Mouse (Mus musculus) G1E (cell line): ENCODE results near the gene Itpr3. TPM values are rescaled to one million over a fixed set of nuclear protein-coding genes. Genes with fewer than 3 reads are reported as not detected.

Experiments
- ATAC-seq: 2 replicates; pipeline ENCODE4 v1.8.0; 2016; ENCODE audit warnings: mild to moderate bottlenecking; ENCODE audit not compliant: insufficient number of reproducible peaks, poor library complexity, low FRiP score, severe bottlenecking; ENCODE audit errors: extremely low read depth
- DNase-seq: peaks from one replicate; pipeline ENCODE4 v3.0.0; 2012; ENCODE audit warnings: low spot score
- H3K27me3 ChIP-seq: 2 replicates; pipeline ENCODE4 v1.6.1; 2012; ENCODE audit warnings: mild to moderate bottlenecking, low read length, inconsistent platforms; ENCODE audit not compliant: insufficient read depth
- H3K36me3 ChIP-seq: replicated peaks from 2 replicates; pipeline ENCODE3; 2012; ENCODE audit warnings: mild to moderate bottlenecking, inconsistent platforms
- H3K4me1 ChIP-seq: 2 replicates; pipeline ENCODE4 v1.6.1; 2012; ENCODE audit warnings: low read depth, low read length, inconsistent platforms, mixed read lengths; ENCODE audit not compliant: insufficient read depth
- H3K4me3 ChIP-seq: 2 replicates; pipeline ENCODE4 v1.5.1; 2012; ENCODE audit warnings: low read depth, mild to moderate bottlenecking, inconsistent platforms, low read length, moderate library complexity, mixed read lengths
- H3K9me3 ChIP-seq: replicated peaks from 2 replicates; pipeline ENCODE4 v1.6.1; 2012; ENCODE audit warnings: inconsistent platforms
- CTCF ChIP-seq: IDR thresholded peaks from 2 replicates; pipeline ENCODE4 v1.5.1; 2012; ENCODE audit warnings: low read depth, low read length, inconsistent platforms, mixed read lengths
- GATA1 ChIP-seq: IDR thresholded peaks from 2 replicates; pipeline ENCODE4 v1.6.1; 2012; ENCODE audit warnings: borderline replicate concordance, low read length, inconsistent platforms, mixed read lengths
- GATA2 ChIP-seq: IDR thresholded peaks from 2 replicates; pipeline ENCODE4 v1.6.1; 2012; ENCODE audit warnings: low read depth, low read length, inconsistent platforms, borderline replicate concordance
- POLR2AphosphoS5 ChIP-seq: IDR thresholded peaks from 2 replicates; pipeline ENCODE4 v1.6.1; 2012; ENCODE audit warnings: low read depth, low read length, inconsistent platforms; ENCODE audit not compliant: insufficient replicate concordance
- TAL1 ChIP-seq: conservative IDR thresholded peaks from 2 replicates; pipeline ENCODE4 v1.6.1; 2012; ENCODE audit warnings: low read depth, low read length, inconsistent platforms, mixed read lengths
- polyA plus RNA-seq: library from polyadenylated mRNA; stranded (reverse); fragments of >175 nt; gene quantifications from 2 replicates; pipeline ENCODE4 v1.2.3, GENCODE M21; 2012
- total RNA-seq, 2 experiments: library from RNA; stranded (forward) in 1 of 2; stranded (reverse) in 1 of 2; fragments of 200-1000 nt in 1 of 2; fragments of >200 nt in 1 of 2; fragmentation: Nextera tagmentation in 1 of 2; gene quantifications; 2 replicates each; pipeline ENCODE4 v1.2.3; 2014 to 2017

Gene Itpr3
- total and polyA plus RNA-seq, 3 experiments = 3.2 to 6.9 (median 4.9) TPM

DNA sequence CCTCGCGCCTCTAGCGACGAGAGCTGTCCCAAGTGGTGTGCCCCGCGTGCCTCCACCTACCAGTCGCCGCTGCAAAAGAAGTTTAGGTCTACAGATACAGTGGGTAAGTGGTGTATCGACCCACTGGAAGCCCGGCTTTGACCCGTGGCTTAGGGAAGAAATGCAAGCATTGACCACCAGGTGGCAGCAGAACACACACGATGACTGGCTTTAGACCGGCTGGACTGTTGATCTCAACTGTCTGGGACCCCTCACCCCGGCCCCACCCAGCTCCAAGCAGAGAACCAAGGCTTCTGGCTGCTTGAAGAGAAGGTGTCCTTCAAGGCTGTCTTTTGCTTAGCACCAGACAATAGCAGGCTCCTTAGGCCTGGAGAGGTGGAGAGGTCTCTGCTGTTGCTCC lies 24.2 kb upstream of the Itpr3 start:
- DNase-seq = peak; percentile 70
- Histone ChIP-seq H3K27me3 (peaks cover 35% of the 10 kb centered on the region), H3K4me1 (peaks cover 26% of the 10 kb centered on the region), H3K9me3 (no peaks in the 10 kb centered on the region), H3K36me3 (no peaks in the 10 kb centered on the region), H3K4me3 (peak overlapping the region; percentile 13; the same call in 1 of the 2 replicates)
- peak; percentile 94 for TF ChIP-seq CTCF
- TF ChIP-seq TAL1 = no peak
- ATAC-seq = no peak

- DNase-seq = no peak
- ATAC-seq = no peak
- Histone ChIP-seq H3K4me3 (no peak overlapping the region), H3K4me1 (peaks cover 25% of the 10 kb centered on the region), H3K27me3 (peaks cover 63% of the 10 kb centered on the region), H3K9me3 (no peaks in the 10 kb centered on the region), H3K36me3 (no peaks in the 10 kb centered on the region)
- TF ChIP-seq GATA2 (no peak), POLR2AphosphoS5 (no peak), CTCF (no peak), GATA1 (no peak), TAL1 (no peak)
Measured at GRCm38 (mm10) chr17:27036465-27036864, 20.6 kb upstream of the Itpr3 start.

- no peak overlapping the region for H3K4me3 ChIP-seq
- no peak for DNase-seq
- TF ChIP-seq GATA2 = no peak
- TF ChIP-seq TAL1 = no peak
- no peak for TF ChIP-seq GATA1
- TF ChIP-seq CTCF = no peak
- no peak for TF ChIP-seq POLR2AphosphoS5
Measured at GRCm38 (mm10) chr17:27038335-27039050, 18.6 kb upstream of the Itpr3 start.

GRCm38 (mm10) chr17:27039432-27040102 lies 17.5 kb upstream of the Itpr3 start:
- peaks cover 23% of the 10 kb centered on the region for H3K4me1 ChIP-seq
- H3K9me3 ChIP-seq = no peaks in the 10 kb centered on the region
- TF ChIP-seq TAL1 (no peak), CTCF (no peak), POLR2AphosphoS5 (no peak), GATA2 (no peak), GATA1 (no peak)
- no peak overlapping the region for H3K4me3 ChIP-seq
- peaks cover 79% of the 10 kb centered on the region for H3K27me3 ChIP-seq
- H3K36me3 ChIP-seq = no peaks in the 10 kb centered on the region
- DNase-seq (no peak), ATAC-seq (no peak)

More at GRCm38 (mm10) chr17:27038335-27039050, 18.6 kb upstream of the Itpr3 start:
- peaks cover 23% of the 10 kb centered on the region for H3K4me1 ChIP-seq
- H3K36me3 ChIP-seq = no peaks in the 10 kb centered on the region
- H3K27me3 ChIP-seq = peaks cover 81% of the 10 kb centered on the region
- ATAC-seq = no peak
- H3K9me3 ChIP-seq = no peaks in the 10 kb centered on the region

- H3K4me3 ChIP-seq = no peak overlapping the region; the same call in 1 of the 2 replicates
- H3K9me3 ChIP-seq = no peaks in the 10 kb centered on the region
- H3K27me3 ChIP-seq = peaks cover 74% of the 10 kb centered on the region
- TF ChIP-seq TAL1 (no peak), POLR2AphosphoS5 (no peak), GATA2 (no peak), GATA1 (no peak), CTCF (no peak)
- H3K4me1 ChIP-seq = peaks cover 23% of the 10 kb centered on the region
- DNase-seq (no peak), ATAC-seq (no peak)
- H3K36me3 ChIP-seq = no peaks in the 10 kb centered on the region
Measured at GRCm38 (mm10) chr17:27040304-27041045, 16.6 kb upstream of the Itpr3 start.

DNA sequence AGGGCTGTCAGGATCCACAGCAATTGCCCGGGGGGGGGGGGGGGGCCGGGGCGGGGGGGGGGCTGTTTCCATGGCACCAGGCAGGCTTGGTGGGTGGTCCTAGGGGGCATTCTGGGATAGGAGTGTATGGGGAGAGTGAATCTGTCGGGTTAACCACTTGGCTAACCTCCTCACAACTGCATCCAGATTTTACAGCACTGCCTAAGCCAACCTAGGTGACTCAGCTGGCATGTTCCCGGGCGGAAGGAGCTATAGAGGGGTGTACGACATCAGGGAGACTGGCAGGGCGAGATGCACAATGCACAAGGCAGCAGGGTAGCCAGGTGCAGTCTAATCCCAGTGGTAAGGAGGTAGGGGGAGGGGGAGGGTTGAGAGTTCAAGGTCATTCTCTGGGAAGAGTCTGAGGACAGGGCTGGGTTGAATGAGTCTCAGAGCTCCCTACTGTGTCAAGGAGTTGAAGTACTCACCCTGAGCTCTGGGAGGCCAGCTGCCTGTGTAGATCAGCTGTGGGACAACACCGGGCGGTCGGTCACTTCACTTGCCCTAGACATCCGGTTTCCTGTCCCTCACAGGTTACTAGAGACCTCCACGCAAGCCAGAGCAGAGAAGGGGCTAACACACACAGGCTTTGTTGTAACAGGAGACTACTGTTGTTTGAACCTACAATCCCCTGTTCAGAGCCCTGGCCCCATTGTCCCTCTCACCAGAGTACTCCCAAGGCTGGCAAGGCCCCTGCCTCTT lies 15.9 kb upstream of the Itpr3 start:
- TF ChIP-seq GATA1 = no peak
- DNase-seq (no peak), ATAC-seq (no peak)
- H3K4me3 ChIP-seq = no peak overlapping the region
- peaks cover 23% of the 10 kb centered on the region for H3K4me1 ChIP-seq
- no peaks in the 10 kb centered on the region for H3K9me3 ChIP-seq
- peaks cover 67% of the 10 kb centered on the region for H3K27me3 ChIP-seq
- H3K36me3 ChIP-seq = no peaks in the 10 kb centered on the region
